Mouse (Mus musculus) spleen, postnatal 14 days (tissue): Measurements from ENCODE around the gene Ndrg3.

Experiments used
- DNase-seq, 2 experiments: peaks; one replicate each; pipeline ENCODE4 v3.0.0; 2021 to 2022; ENCODE audit warnings: low spot score in 2 of 2

The Ndrg3 gene

GRCm38 (mm10) chr2:156991470-156992319 is at the start of gene Ndrg3:
Gene Ndrg3, minus strand, starts transcription at chr2:156992056.
- peak; percentile 94 to 95 for DNase-seq

- no peak for DNase-seq
These were observed 49.6 kb upstream of the Ndrg3 start for GRCm38 (mm10) chr2:157041421-157041820.

GRCm38 (mm10) chr2:157040649-157041046 is 48.8 kb upstream of the Ndrg3 start:
- DNase-seq, result no peak

GRCm38 (mm10) chr2:157039900-157040648 is 48.2 kb upstream of the Ndrg3 start:
- no peak for DNase-seq

- DNase-seq, result no peak
These were observed 45.4 kb upstream of the Ndrg3 start for GRCm38 (mm10) chr2:157037303-157037702.

- no peak for DNase-seq
These were observed 44.5 kb upstream of the Ndrg3 start for GRCm38 (mm10) chr2:157036400-157036799.

- DNase-seq, result no peak
These were observed 43.5 kb upstream of the Ndrg3 start for GRCm38 (mm10) chr2:157035371-157035770.

GRCm38 (mm10) chr2:157030804-157031203 is 38.9 kb upstream of the Ndrg3 start:
- peak; percentile 64 to 81 for DNase-seq

GRCm38 (mm10) chr2:157028261-157028660 is 36.4 kb upstream of the Ndrg3 start:
- no peak for DNase-seq

GRCm38 (mm10) chr2:157027106-157028008 is 35.5 kb upstream of the Ndrg3 start:
- no peak for DNase-seq

- DNase-seq, result no peak
These were observed 29.3 kb upstream of the Ndrg3 start for GRCm38 (mm10) chr2:157021156-157021555.

GRCm38 (mm10) chr2:157019228-157019627 is 27.4 kb upstream of the Ndrg3 start:
- no peak for DNase-seq

GRCm38 (mm10) chr2:157016529-157017270 is 24.8 kb upstream of the Ndrg3 start:
- DNase-seq, result no peak

GRCm38 (mm10) chr2:157012341-157012740 is 20.5 kb upstream of the Ndrg3 start:
- DNase-seq, result no peak

- no peak for DNase-seq
These were observed 18.9 kb upstream of the Ndrg3 start for GRCm38 (mm10) chr2:157010634-157011310.

- no peak for DNase-seq
These were observed 18.3 kb upstream of the Ndrg3 start for GRCm38 (mm10) chr2:157010121-157010520.

GRCm38 (mm10) chr2:157008509-157008908 is 16.7 kb upstream of the Ndrg3 start:
- DNase-seq, result no peak

GRCm38 (mm10) chr2:157007234-157007596 is 15.4 kb upstream of the Ndrg3 start:
- DNase-seq, result no peak

- peak; percentile 85 to 86 for DNase-seq
These were observed 14.8 kb upstream of the Ndrg3 start, which contains the start of gene Dsn1 for GRCm38 (mm10) chr2:157006511-157007233. Gene Dsn1, minus strand, starts transcription at chr2:157007154.

- DNase-seq, result no peak
These were observed 10.5 kb upstream of the Ndrg3 start for GRCm38 (mm10) chr2:157002321-157002720.
